Mouse (Mus musculus) cortical plate, adult 2 months (tissue): ENCODE data around the gene Srp68.

Experiments used
- CTCF ChIP-seq: fragments of 200-500 bp; IDR thresholded peaks from 2 replicates; pipeline ENCODE4 v1.5.1; 2011; ENCODE audit warnings: mild to moderate bottlenecking, control low read depth, low read length; ENCODE audit not compliant: insufficient read depth; ENCODE audit errors: extremely low read depth
- POLR2A ChIP-seq: fragments of 200-500 bp; IDR thresholded peaks from 2 replicates; pipeline ENCODE4 v1.6.1; 2011; ENCODE audit warnings: mild to moderate bottlenecking, low read length, control low read depth; ENCODE audit not compliant: insufficient read depth; ENCODE audit errors: extremely low read depth

DNA sequence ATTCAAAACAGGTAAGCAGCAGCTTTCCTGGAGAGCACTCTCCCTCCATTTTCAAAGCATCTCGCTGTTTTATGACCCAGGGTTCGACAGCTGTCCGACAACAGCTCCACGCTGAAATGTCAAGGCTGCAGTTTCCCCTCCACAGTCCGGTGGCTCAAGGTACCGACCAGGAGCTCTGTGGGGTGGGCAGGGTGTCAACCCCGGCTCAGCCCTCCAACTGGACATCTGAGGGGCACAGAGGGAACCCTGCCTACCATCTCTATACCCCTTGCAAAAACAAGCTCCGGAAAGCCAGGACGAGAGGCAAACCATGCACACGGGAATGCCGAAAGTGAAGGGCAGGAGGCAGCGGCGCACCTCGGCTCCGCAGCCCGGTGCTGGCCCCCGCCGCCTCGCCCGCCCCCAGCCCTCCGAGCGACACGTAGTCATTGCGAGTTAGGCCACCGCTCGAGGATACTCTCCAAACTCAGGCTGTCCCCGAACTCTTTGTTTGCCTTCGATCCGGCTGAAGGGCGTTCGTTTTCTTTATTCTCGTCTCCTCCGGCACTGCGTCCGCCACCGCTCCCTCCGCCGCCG is 460 bp downstream of the Srp68 start:
- no peak for TF ChIP-seq POLR2A
- TF ChIP-seq CTCF, result no peak
